Comparison of ENCODE assay signal across 9 mouse cellular contexts in genomic region chr9:67071596-67071995, GRCm38 (mm10). TPM values are rescaled to one million over a fixed set of nuclear protein-coding genes. Genes with fewer than 3 reads are reported as not detected.
DNase-seq lines count a peak whose midpoint lies in the region; ATAC-seq and TF ChIP-seq lines count a peak whose summit lies in the region.
"Had no signal": no experiment of that assay in that cellular context is flagged by ENCODE, and none has a peak within 500 bp of the region (broad histone marks: within the 10 kb centered on the region; RNA-seq: fewer than 3 reads in every experiment).

No protein-coding gene starts in this region.

- peak; percentile 54 for DNase-seq in heart, adult 11 months
- DNase-seq in heart, adult 8-10 months (ENCODE audit: low spot score) = no peak
- peak; percentile 20 to 45 for DNase-seq in kidney, postnatal 4 days
- no peak for DNase-seq in kidney, postnatal 36 days
- peak; percentile 43 for DNase-seq in embryo, embryonic 10.5 days (ENCODE audit: low spot score)
- peak; percentile 30 for DNase-seq in limb, embryonic 14.5 days (ENCODE audit: low spot score)
- no peak for DNase-seq in gastrocnemius, adult 2 months
- DNase-seq in gastrocnemius, postnatal 25 days = no peak
- DNase-seq: cerebellum, adult 11 months had no signal

- H3K4me1 ChIP-seq in limb, embryonic 14.5 days (ENCODE audit: control insufficient read depth, insufficient read depth, low read length) = peaks cover 8% of the 10 kb centered on the region

- no peak overlapping the region for H3K4me3 ChIP-seq in limb, embryonic 14.5 days (replicated peaks; ENCODE audit: low read length)
- H3K4me3 ChIP-seq in gastrocnemius, adult 2 months = no peak overlapping the region

- TF ChIP-seq POLR2A in limb, embryonic 14.5 days (IDR thresholded peaks at IDR 0.05; ENCODE audit: borderline replicate concordance, extremely low read depth, insufficient read depth, insufficient read length) = no peak

- no peaks in the 10 kb centered on the region for H3K36me3 ChIP-seq in limb, embryonic 14.5 days (ENCODE audit: control insufficient read depth, insufficient read depth, low read length)

- H3K9ac ChIP-seq in limb, embryonic 14.5 days (ENCODE audit: low read depth, low read length, severe bottlenecking) = no peak overlapping the region

- no peak; the same call in 1 of the 2 replicates for ATAC-seq in limb, embryonic 14.5 days (ENCODE audit: low FRiP score, low read depth)

- no peaks in the 10 kb centered on the region for H3K9me3 ChIP-seq in limb, embryonic 14.5 days (ENCODE audit: control insufficient read depth, low read length)

- H3K27me3 ChIP-seq in limb, embryonic 14.5 days (ENCODE audit: control insufficient read depth, insufficient read depth, low read length) = no peaks in the 10 kb centered on the region

- 27% methylated on average over 7 of the region's 7 CpGs for WGBS in limb, embryonic 14.5 days

- no peak for TF ChIP-seq CTCF in gastrocnemius, adult 2 months (IDR thresholded peaks at IDR 0.05)

- intact Hi-C loops in gastrocnemius, adult 2 months (cut with DNase I) = no loop called here

- no peak overlapping the region for H3K4me2 ChIP-seq in limb, embryonic 14.5 days (replicated peaks; ENCODE audit: low read depth, low read length, severe bottlenecking)

- H3K27ac ChIP-seq in limb, embryonic 14.5 days (replicated peaks; ENCODE audit: low read depth, low read length) = peak overlapping the region; percentile 59
- H3K27ac ChIP-seq in gastrocnemius, adult 2 months = no peak overlapping the region

RNA-seq across cellular contexts. Expression of gene Tpm1, which starts 22.4 kb away (rescaled TPM):
- over 10,000 TPM in 3 of 4 experiments, 1,000 to 10,000 TPM in 1; 9,382 to 12,072 (median 10,190) TPM for total RNA-seq in heart, adult 8-10 months (2022)
- polyA plus RNA-seq in limb, embryonic 14.5 days (2012; rRNA removed) = 420 and 643 TPM in 2 replicates
- polyA plus RNA-seq in limb, embryonic 14.5 days (2014; fragmentation: Nextera tagmentation; extraction: Ambion mirVana) = 724 and 728 TPM in 2 replicates
- over 10,000 TPM; 18,374 to 28,065 TPM for total RNA-seq in gastrocnemius, adult 2 months (2021)
- over 10,000 TPM; 20,359 to 26,033 TPM for total RNA-seq in gastrocnemius, postnatal 25 days (2021)

Comparison
In these comparisons a context has a peak if more than half of its experiments do, and no peak if none do; other contexts are left out.
1. DNase-seq: peak in heart, adult 11 months (single experiment), kidney, postnatal 4 days (2 of 2), embryo, embryonic 10.5 days (single experiment) and limb, embryonic 14.5 days (single experiment); none in heart, adult 8-10 months (single experiment), kidney, postnatal 36 days (0 of 2), gastrocnemius, adult 2 months (single experiment) and gastrocnemius, postnatal 25 days (single experiment).